Mouse (Mus musculus) cortical plate, adult 2 months (tissue): ENCODE measurements at regions not wholly inside any gene's neighbourhood (a gene's known extent, or its start where the extent isn't known, plus 50 kb on each side); places are given as distances from the start of the nearest gene placed in this dataset.

Experiments used
- CTCF ChIP-seq: fragments of 200-500 bp; IDR thresholded peaks from 2 replicates; pipeline ENCODE4 v1.5.1; 2011; ENCODE audit warnings: mild to moderate bottlenecking, control low read depth, low read length; ENCODE audit not compliant: insufficient read depth; ENCODE audit errors: extremely low read depth
- POLR2A ChIP-seq: fragments of 200-500 bp; IDR thresholded peaks from 2 replicates; pipeline ENCODE4 v1.6.1; 2011; ENCODE audit warnings: mild to moderate bottlenecking, low read length, control low read depth; ENCODE audit not compliant: insufficient read depth; ENCODE audit errors: extremely low read depth

- TF ChIP-seq CTCF (no peak), POLR2A (no peak)
Observed at GRCm38 (mm10) chr13:91366540-91366939, 93.5 kb upstream of the Ssbp2 start.
